Mouse (Mus musculus) frontal cortex, postnatal 36 days (tissue): Measurements from ENCODE around the gene Fxyd7.

Experiments
- DNase-seq, 2 experiments: peaks; one replicate each; pipeline ENCODE4 v3.0.0; 2022; ENCODE audit warnings: low spot score in 2 of 2

Fxyd7 gene

DNA sequence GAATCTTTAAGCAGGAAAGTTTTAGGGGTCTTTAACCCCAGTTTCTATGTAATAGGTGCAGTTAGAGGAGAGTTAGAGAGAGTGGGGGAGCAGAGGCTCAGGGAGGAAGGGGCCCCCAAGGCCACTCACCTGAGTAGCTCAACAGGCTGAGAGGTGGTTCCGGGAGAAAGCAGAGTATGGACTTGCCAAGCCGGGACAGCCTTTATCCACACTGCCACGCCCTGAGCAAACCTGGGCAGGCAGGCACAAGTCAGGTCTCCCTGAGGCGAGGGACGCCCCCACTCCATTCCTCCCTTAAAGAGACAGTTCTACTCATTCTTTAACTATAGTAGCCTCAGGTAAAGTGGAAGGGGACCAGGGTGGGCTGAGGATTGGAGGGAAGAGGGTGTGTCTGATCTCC is 25.2 kb upstream of the Fxyd7 start, which contains the start of gene Fxyd3:
Fxyd3 (minus strand) TSS at position 213 of the 400 bp plus-strand sequence.
- no peak for DNase-seq

DNA sequence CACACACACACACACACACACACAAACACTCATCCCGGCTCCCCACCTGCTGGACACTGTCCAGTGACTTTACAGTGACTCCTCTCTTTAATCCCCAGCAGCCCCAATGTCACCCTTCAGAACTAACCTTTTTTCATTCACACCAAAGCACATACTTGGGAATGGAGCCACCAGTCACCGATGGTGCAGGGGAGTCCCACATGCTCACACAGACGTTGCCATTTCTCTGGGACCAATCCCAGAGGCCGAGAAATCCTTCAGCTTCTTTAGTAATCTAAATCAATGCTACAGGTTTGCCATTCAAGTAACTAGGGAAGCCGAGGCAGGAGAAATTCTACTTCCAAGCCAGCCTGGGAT is 23.4 kb upstream of the Fxyd7 start:
- DNase-seq, result no peak

DNA sequence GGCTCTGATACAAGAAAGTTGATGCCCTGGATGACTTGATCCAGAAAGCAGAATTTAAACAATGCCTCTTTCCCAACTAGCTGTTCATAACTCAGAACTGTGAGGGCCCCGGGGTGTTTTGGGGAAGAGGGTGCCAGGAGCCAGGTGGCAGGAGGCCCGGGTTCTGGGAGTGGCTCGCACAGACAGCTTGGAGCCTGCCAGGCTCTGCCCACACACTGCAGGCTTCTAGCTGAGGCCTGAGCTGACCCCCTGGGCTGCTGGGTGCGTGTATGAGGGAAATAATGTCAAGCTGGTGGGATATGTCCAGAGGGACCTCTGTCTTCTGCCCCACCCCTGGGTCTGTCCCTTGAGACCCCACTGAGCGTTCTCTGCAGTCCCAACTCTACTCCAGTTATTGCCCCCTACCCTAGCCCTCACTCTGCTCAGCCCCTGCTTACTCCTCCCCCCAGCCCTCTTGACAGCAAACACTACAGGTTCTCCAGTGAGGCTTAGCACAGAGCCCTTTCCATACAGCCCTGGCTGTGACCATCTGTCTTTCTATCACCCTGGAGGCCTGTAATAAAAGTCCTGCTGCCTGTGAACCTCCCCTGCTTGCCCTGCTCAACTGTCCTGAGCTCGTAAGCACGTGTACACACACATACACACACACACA is 22.9 kb upstream of the Fxyd7 start:
- DNase-seq, result peak in 1 of 2 experiments; percentile 36

DNA sequence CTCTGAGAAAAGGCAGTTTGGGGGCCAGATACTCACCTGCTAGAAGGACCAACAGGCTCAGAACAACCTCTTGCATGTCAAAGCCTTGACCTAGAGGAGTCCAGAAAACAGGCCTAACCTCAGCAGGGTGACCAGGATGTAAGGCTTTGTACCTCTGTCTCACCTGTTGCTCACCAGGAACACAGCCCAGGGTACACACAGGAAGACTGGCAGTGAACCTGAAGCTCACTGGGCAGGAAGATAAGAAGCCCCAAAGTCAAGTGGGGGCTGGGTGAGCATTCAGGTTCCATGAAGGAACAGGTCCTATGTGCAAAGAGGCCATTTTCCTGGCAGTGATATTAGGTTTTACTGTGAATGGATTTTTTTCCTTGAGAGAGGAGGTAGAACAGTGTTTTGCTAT is 22.3 kb upstream of the Fxyd7 start:
- DNase-seq, result no peak

DNA sequence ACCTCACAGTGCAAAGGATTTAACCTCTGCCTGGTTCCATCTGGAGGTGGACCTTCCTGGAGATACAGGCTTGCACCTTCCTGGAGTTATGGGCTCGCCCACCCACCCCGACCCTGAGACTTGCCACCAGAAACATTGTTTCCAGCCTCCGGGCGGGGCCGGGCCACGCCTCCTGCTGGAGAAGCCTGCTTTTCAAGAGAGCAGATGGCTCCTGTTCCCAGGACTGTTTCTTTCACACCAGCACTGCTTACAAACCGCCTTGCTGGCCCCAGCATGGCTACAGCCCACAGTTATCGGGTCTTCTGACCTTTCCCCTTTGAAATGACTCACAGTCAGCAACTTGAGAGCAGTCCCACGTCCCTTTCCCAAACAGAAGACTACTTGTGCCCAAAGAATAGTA is 21.1 kb upstream of the Fxyd7 start:
- no peak for DNase-seq

DNA sequence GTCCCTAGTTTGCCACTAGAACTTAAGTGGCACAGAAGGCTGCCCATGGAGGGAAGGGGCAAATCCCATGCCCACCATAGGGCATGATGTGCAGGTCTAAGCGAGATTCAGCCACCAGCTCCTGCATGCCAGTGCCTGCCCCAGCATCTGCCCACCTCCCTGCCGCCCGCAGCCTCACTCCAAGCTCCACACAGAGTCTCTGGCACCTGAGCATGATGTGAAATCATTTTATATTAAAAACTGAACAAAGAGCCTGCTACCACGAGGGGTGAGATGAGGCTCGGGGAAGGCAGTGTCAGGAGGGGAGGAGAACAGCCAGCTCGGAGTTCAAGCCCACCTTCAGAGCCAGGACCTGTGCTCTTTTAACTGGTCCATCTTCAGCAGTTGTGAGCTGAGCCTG is 19.1 kb upstream of the Fxyd7 start:
- DNase-seq, result no peak

DNA sequence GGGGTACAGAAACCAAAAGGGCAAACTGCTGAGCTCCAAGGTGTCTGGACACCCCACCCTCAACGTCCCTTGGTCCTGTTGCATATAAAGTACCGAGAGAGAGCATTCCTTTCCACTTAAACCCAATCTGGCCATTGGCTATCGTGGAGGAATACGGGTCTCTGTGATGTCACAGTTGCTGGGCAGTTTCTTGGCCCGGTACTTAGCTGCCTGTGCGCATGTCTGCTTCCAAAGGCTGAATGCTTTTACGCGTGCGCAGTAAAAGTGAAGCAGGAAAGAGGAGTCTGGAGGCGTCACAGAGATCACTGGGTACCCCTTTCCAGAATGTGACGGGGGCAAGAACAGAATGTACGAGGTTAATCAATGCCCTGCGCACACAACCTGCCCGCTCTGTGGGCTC is 18.2 kb upstream of the Fxyd7 start:
- no peak for DNase-seq

DNA sequence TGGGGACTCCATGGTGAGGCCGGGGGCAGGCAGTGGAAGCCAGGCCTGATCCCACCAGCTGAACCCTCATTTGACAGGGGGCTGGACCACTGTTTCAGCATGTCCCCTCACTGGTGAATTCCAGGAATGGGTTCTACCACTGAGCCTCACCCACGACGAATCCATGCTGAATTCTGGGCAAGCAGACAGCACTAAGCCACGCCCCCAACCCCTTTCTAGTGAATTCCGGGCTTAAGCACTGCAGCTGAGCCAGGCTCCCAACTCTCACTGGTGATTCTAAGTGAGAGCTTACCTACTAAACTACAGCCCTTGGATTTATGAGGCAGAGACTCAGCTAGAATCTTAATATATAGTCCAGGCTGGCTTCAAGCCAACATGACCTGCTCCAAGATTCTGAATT is 16.6 kb upstream of the Fxyd7 start:
- peak in 1 of 2 experiments; percentile 48 for DNase-seq

DNA sequence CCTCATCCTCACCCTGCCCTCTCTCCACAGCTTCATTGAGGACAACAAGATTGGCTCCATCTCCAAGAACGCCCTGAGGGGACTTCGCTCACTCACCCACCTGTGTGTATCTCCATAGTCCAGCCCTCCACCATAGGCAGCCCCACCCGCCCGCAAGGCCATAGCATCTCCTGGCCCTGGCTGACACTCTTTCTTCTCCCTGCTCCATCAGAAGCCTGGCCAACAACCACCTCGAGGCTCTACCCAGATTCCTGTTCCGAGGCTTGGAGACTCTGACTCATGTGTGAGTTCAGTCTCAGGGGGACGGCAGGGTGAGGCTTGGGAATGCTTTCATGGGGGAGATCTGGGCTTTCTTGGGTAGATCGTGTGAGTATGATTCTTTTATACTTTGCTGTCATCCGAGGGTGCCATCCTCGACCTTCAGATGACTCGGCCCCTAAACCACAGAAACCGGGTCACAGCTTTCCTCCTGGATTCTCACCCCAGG is 11.8 kb upstream of the Fxyd7 start:
- DNase-seq, result no peak

DNA sequence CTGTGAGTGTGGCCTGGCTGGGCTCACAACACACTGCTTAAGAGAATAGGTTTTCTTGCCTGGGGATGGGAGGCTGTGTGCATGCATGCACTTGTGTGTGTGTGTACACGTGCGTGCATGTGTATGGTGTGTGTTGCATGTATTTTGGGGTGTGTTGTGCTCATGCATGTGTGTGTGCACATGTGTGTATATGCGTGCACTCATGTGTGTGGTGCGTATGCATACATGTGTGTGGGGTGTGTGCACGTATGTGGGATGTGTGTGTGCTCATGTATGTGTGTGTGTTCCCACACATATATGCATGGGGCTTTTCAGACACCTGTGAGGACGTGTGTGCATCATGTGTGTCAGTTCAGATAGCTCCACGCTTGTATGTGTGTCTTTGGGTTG is 9.3 kb upstream of the Fxyd7 start:
- no peak for DNase-seq

DNA sequence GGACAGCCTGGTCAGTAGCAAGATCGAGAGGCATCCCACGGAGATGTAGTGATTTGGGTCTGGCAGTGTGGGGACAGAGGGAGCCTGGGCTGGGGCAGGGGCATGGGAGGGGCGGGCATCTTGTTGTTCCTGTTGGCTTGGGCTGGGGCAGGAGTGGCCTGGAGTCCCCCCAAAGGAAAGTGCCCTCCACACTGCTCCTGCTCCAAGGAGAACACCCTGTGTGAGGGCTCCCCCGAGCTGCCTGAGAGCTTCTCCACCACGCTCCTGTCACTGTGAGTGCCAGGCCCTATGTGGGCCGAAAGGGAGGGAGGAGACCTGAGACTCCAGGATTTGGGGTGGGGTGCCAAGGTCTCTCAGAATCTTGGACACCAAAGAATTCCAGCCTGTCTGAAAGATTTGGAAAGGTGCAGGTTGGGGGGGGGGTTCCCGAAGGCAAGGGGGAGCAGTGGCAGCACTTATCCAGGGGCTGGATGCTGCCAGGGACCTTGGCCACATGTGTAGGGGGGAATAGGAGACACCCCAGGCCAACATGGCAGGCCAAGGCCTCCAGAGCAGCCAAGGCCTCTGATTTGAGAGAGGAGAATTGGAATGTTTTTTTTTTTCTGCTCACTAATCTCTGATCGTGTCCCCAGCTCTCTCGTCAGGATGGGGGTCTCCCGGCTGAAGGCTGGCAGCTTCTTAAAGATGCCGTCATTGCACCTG is 8.8 kb upstream of the Fxyd7 start:
- DNase-seq, result no peak

DNA sequence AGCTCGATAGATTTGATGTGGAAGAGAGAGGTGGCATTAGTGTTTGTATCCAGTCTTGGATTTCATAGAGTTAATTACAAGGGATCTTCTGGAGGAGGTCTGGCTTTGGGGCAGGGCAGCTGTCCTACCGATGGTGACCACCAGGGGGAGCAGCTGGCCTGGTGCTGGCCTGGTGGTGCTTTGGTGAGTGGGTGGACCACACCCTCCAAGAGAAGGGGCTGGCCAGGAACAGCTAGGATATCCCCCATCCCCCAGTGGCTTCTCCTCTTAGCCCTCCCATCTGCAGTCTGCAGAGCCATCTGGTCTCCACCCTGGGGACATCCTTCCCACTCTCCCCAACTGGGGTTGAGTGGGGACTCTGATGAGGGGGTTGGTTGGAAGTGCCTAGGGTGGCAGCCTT is 7.8 kb upstream of the Fxyd7 start, which contains the start of gene Lgi4:
Lgi4 (plus strand) TSS at position 235 of the 400 bp plus-strand sequence.
- peak; percentile 84 to 87 for DNase-seq

DNA sequence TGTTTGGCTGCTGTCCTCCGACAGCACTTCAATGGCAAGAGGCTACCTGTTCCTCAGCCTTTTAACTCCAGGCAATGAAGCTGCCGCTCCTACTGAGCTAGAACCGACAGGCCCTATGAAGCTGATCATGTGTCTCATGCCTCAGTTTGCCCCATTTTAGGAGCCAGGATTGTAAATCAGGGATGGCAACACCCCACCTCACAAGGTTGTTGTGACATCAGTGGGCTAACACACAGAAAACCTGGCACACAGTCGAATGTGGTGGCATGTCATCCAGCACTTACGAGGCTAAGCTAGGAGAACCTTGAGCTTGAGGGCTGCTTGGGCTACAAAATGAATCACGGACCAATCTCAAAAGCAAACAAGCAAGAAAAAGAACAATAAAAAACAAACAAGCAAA is 6.9 kb upstream of the Fxyd7 start:
- DNase-seq, result no peak

DNA sequence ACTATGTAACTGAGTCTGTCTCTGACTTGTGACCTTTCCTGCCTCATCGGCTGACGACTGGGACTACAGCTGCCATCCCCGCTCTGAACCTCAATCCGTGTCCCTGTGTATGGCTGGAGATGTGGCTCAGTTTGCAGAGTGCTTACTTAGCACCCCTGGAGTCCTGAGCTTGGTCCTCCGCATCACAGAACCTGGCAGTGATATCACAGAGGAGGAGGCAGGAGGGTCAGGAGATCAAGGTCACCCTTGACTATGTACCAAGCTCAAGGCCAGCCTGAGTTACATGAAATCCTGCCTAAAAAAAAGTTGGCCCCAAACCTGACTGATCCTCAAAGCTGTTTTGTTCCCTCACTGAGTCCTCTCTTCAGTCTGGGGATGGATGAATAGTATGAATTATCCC is 6.5 kb upstream of the Fxyd7 start:
- no peak for DNase-seq

DNA sequence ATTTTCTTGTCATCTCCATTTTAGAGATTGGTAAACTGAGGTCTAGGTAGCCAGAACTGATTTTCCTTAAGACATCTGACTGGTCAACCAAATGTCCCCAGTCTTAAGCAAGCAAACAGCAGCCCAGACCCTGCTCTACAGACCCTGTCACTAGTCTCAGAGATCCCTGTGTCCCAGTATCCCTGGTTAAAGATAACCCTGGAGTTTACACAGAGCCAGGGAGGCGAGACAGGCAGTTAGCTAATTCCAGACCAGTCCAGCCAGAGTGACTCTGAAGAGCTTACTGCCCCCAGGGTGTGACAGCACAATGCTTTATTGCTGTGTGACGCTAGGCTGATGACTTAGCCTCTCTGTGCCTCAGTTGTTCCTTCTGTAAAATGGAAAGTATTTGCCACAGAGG is 5.8 kb upstream of the Fxyd7 start, which contains the start of gene Fxyd1:
Fxyd1 (minus strand) TSS at position 129 of the 400 bp plus-strand sequence.
- no peak for DNase-seq

DNA sequence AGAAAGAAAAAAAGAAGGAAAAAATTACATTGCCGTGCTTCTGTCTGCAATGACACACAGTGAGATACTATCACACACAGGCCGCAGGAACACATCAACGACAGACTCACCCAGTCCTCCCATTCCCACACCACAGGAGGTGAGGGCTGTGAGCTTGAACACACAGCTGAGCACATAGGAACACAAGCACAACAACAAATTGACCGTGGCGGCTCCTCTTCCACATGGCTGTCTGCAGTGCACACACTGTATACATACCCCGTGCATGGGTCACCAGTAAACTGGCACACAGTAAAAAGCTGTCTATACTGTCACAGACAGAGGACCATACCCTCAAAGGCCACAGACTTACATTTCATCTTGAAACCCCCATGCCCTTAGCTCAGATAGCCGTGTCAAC is 5.2 kb upstream of the Fxyd7 start:
- no peak for DNase-seq

DNA sequence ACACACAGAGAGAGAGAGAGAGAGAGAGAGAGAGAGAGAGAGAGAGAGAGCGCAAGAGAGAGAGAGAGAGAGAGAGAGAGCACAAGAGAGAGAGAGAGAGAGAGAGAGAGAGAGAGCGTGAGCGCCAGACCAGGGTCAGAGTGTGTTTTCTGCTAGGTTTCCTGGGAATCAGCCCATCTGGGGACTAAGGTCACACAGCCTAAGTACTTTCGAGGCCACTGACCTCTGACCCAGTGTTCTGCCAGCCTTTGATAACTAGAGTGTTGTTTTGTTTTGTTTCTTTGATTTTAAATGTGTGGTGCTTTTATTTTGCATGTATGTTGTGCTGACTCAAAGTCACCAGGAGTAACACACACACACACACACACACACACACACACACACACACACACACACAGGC is 4.6 kb upstream of the Fxyd7 start:
- no peak for DNase-seq

DNA sequence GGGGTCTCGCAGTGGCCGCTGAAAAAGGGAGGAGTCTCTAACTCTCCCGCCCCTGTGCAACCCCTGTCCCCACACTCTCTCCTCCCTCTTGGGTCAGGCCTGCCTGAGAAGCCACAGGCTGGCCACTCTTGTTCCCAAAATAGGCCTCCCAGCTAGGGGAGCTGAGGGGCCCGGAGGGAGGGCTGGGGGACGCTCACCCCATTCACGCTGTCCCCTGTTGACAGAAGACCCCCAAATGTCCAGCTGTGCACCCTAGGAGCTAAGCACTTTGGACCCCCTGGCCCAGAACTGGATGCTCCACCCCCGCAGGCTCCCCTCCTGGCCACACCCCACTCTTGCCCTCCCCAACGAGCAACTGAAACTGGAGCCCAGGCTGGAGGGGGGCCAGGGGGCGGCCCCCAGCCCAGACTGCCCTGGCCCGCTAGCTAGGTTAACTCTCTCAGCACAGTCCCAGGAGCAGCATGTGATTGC is 4.1 kb upstream of the Fxyd7 start:
- DNase-seq, result no peak

DNA sequence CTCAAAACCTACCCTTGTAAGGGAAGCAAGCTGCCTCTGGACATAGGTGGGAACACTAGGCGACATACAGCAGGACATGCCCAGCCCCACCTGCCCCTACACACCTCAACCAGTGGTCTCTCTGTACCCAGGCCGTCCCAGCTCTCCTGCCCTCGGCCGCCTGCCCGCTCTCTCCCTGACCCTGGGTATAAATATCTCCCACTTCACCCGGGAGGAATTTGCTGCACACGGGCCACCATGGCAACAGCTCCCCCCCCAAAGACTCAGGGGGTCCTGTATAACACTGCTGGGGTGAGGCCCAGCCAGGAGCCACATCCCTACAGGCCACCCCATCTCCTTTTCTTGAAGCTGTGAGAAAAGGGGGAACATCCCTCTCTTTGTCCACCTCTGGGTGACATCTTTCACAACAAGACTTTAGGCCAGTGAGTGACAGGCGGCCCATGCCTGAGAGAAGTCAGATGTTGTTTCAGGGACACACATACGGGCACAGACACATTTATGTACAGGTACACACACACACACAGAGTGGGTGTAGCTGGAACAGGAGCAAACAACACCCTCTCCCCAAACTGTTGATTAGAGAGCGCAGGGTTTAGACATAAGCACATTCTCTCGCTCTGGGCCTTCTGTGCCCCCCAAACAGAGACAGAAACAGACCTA is 3.5 kb upstream of the Fxyd7 start:
- no peak for DNase-seq

DNA sequence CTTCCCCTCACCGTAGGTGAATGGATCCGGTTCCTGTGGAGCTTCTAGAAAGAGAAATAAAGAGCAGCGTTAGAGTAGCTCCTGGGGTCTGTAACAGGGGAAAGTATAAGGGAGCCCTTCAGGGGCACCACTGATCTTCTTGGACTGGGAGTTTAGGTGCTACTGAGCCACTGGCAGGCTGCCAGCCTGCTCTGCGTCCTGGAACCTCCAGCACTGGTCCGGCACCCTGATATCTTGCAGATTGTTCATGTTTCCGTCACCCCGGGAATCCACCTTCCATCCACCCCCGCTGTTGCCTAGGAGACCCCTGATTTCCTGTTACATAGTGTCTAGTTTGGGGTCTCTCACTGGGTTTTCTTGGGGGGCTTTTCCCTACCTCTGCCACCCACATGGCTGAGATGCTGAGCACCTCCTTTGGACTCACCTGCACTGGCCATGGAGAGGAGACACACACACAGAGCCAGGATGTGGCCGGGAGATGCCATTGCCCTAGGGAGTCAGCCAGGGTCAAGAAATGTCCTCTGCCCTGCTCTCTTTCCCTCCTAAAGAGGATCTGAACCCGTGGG is 2.7 kb upstream of the Fxyd7 start:
- DNase-seq, result no peak

DNA sequence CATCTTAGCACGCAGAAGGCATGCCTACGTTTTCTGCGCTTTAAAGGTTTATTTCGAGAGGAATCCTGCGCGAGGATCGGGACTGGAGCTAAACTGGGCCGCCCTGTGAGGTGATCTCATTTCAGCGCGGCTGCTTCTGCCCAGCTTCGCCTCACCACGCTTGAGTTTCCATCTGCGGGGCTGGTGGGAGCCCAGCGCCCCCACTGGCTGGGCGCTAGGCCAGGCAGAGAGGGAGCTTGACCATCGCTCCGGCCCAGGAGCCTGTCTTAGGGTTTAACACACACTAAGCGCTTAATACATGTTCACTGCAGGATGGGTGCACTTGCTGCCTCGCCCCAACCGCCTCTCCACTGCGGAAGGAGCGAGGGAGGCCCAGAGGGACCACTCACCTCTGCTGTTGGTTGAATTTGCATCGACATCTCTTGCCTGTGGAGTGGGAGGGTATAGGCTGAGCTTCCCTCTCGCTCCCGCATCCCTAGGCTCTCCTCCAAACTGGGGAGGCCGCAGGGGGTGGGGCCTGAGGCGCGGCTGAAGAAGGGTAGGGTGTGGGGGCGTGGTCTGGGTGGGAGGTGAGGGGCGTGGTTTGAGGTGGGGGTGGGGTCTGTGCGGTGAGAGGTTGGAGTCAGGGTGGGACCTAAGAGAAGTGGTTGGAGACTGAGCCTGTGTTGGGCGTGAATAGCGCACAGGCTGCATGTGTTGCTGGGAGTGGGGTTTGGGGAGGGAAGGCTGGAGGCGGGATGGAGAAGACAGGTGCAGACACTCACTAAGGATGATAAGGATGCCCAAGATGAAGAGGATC is 1.6 kb upstream of the Fxyd7 start:
- DNase-seq, result peak; percentile 74 to 85

DNA sequence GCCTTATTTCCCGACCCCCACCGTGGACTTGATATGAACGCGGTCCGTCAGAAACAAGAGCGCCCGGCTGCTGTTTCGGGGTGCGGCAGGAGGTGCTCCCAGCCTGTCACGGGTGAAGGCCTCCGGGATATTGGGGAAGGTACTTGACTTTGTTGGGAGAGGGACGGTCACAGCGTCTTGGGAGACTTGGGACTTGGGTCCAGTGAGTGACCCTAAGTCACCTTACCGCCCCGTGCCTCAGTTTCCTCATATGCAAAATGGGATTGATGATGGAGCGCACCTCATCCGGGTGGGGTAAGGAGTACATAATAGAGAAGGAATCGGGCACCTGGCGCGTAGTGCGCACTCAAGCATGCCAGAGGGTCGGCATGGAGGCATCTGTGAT is 976 bp upstream of the Fxyd7 start:
- DNase-seq, result no peak
